ENCODE assay signal across 1 mouse cellular context in genomic region chr15:102776218-102776850, GRCm38 (mm10).
TF ChIP-seq lines count a peak whose summit lies in the region.

No protein-coding gene starts in this region.

TF ChIP-seq in CH12.LX, 34 proteins besides CTCF, POLR2A, EP300 and RAD21 (continued from another document):
- TF ChIP-seq E2F4 (IDR thresholded peaks at IDR 0.05; ENCODE audit: insufficient replicate concordance, low read depth, low read length) (no peak), TCF12 (IDR thresholded peaks at IDR 0.05; ENCODE audit: low read depth, low read length) (no peak)
